Mouse (Mus musculus): ENCODE results near the gene Cnot11. TPM values are rescaled to one million over a fixed set of nuclear protein-coding genes. Genes with fewer than 3 reads are reported as not detected.
A peak's percentile ranks its signal among the peaks of the same experiment; 100 is the strongest.

Gene Cnot11
- polyA plus RNA-seq, 1 experiment from 2014 or later: 21.5 TPM

- Histone ChIP-seq H3K27me3 (no peaks in the 10 kb centered on the region), H3K27ac (no peak overlapping the region), H3K4me2 (no peak overlapping the region), H3K9ac (no peak overlapping the region), H3K36me3 (peaks cover 11% of the 10 kb centered on the region; the same call in 1 of the 2 replicates), H3K4me3 (no peak overlapping the region), H3K9me3 (no peaks in the 10 kb centered on the region), H3K4me1 (no peaks in the 10 kb centered on the region)
- 61% methylated on average over 3 of the region's 3 CpGs for WGBS
- no peak for ATAC-seq (ENCODE audit: borderline replicate concordance, extremely low read depth, low FRiP score, low TSS enrichment)
Measured at GRCm38 (mm10) chr1:39564603-39565002, 29.8 kb downstream of the Cnot11 start.

GRCm38 (mm10) chr1:39568079-39568478 lies 33.3 kb downstream of the Cnot11 start:
- H3K4me3 ChIP-seq: no peak overlapping the region
- no peak for ATAC-seq (ENCODE audit: borderline replicate concordance, extremely low read depth, low FRiP score, low TSS enrichment)
- no peak overlapping the region for H3K4me2 ChIP-seq
- H3K4me1 ChIP-seq: no peaks in the 10 kb centered on the region
- no peak overlapping the region for H3K9ac ChIP-seq
- no peaks in the 10 kb centered on the region for H3K27me3 ChIP-seq
- H3K9me3 ChIP-seq: no peaks in the 10 kb centered on the region
- no peaks in the 10 kb centered on the region; the same call in 1 of the 2 replicates for H3K36me3 ChIP-seq
- no peak overlapping the region for H3K27ac ChIP-seq

- H3K9me3 ChIP-seq: no peaks in the 10 kb centered on the region
- WGBS: 56% methylated on average over 6 of the region's 6 CpGs
- no peak overlapping the region for H3K4me3 ChIP-seq
- H3K4me1 ChIP-seq: peaks cover 22% of the 10 kb centered on the region
- no peaks in the 10 kb centered on the region for H3K36me3 ChIP-seq
- no peak overlapping the region for H3K9ac ChIP-seq
- no peak overlapping the region for H3K27ac ChIP-seq
- no peaks in the 10 kb centered on the region for H3K27me3 ChIP-seq
- no peak overlapping the region for H3K4me2 ChIP-seq
- no peak for ATAC-seq (ENCODE audit: borderline replicate concordance, extremely low read depth, low FRiP score, low TSS enrichment)
Measured at GRCm38 (mm10) chr1:39571653-39572052, 36.9 kb downstream of the Cnot11 start.

GRCm38 (mm10) chr1:39573890-39574289 lies 39.1 kb downstream of the Cnot11 start:
- no peak for ATAC-seq (ENCODE audit: borderline replicate concordance, extremely low read depth, low FRiP score, low TSS enrichment)
- H3K36me3 ChIP-seq: no peaks in the 10 kb centered on the region
- peaks cover 28% of the 10 kb centered on the region for H3K4me1 ChIP-seq
- H3K4me3 ChIP-seq: no peak overlapping the region
- no peak overlapping the region for H3K9ac ChIP-seq
- no peak overlapping the region for H3K27ac ChIP-seq
- H3K9me3 ChIP-seq: no peaks in the 10 kb centered on the region
- H3K27me3 ChIP-seq: no peaks in the 10 kb centered on the region
- 51% methylated on average over 7 of the region's 7 CpGs for WGBS
- H3K4me2 ChIP-seq: no peak overlapping the region; the same call in 1 of the 2 replicates

GRCm38 (mm10) chr1:39575778-39576375 lies 41.1 kb downstream of the Cnot11 start:
- ATAC-seq (ENCODE audit: borderline replicate concordance, extremely low read depth, low FRiP score, low TSS enrichment): no peak
- no peaks in the 10 kb centered on the region for H3K27me3 ChIP-seq
- H3K9ac ChIP-seq: peak overlapping the region; percentile 85
- WGBS: 6% methylated on average over 8 of the region's 8 CpGs
- H3K4me3 ChIP-seq: peak overlapping the region; percentile 73
- H3K36me3 ChIP-seq: no peaks in the 10 kb centered on the region
- peak overlapping the region; percentile 99; the same call in 1 of the 2 replicates for H3K27ac ChIP-seq
- peaks cover 28% of the 10 kb centered on the region for H3K4me1 ChIP-seq
- no peaks in the 10 kb centered on the region for H3K9me3 ChIP-seq
- H3K4me2 ChIP-seq: peak overlapping the region; percentile 66

- WGBS: under 1% methylated on average over 88 of the region's 88 CpGs
Measured at GRCm38 (mm10) chr1:39576431-39577243, 41.8 kb downstream of the Cnot11 start.

GRCm38 (mm10) chr1:39577253-39577705 lies 42.5 kb downstream of the Cnot11 start, which contains the start of gene Rnf149:
Gene Rnf149 (minus strand): TSS chr1:39577405.
- ATAC-seq (ENCODE audit: borderline replicate concordance, extremely low read depth, low FRiP score, low TSS enrichment): peak; percentile 97
- Histone ChIP-seq H3K9ac (peak within 1 kb of the TSS; percentile 85), H3K27ac (peak within 1 kb of the TSS; percentile 99), H3K4me1 (peaks cover 28% of the 10 kb centered on the region), H3K4me2 (peak within 1 kb of the TSS; percentile 66), H3K4me3 (peak within 1 kb of the TSS; percentile 73), H3K9me3 (no peaks in the 10 kb centered on the region), H3K36me3 (no peaks in the 10 kb centered on the region), H3K27me3 (no peaks in the 10 kb centered on the region)
- WGBS: under 1% methylated on average over 48 of the region's 49 CpGs

More at GRCm38 (mm10) chr1:39576431-39577243, 41.8 kb downstream of the Cnot11 start:
- H3K9ac ChIP-seq: peak overlapping the region; percentile 85
- H3K27me3 ChIP-seq: no peaks in the 10 kb centered on the region
- no peaks in the 10 kb centered on the region for H3K9me3 ChIP-seq
- ATAC-seq (ENCODE audit: borderline replicate concordance, extremely low read depth, low FRiP score, low TSS enrichment): peak; percentile 75
- H3K36me3 ChIP-seq: no peaks in the 10 kb centered on the region
- peak overlapping the region; percentile 66 for H3K4me2 ChIP-seq
- peak overlapping the region; percentile 73 for H3K4me3 ChIP-seq
- peak overlapping the region; percentile 99 for H3K27ac ChIP-seq
- peaks cover 28% of the 10 kb centered on the region for H3K4me1 ChIP-seq

- Histone ChIP-seq H3K9ac (no peak overlapping the region), H3K4me3 (no peak overlapping the region), H3K27me3 (0 out of 2 replicates have a peak, but pooled peaks cover 4% of the 10 kb centered on the region), H3K4me1 (peaks cover 28% of the 10 kb centered on the region), H3K27ac (no peak overlapping the region), H3K4me2 (no peak overlapping the region), H3K9me3 (no peaks in the 10 kb centered on the region), H3K36me3 (no peaks in the 10 kb centered on the region)
- 76% methylated on average over 5 of the region's 5 CpGs for WGBS
- ATAC-seq (ENCODE audit: borderline replicate concordance, extremely low read depth, low FRiP score, low TSS enrichment): no peak
Measured at GRCm38 (mm10) chr1:39578446-39578845, 43.7 kb downstream of the Cnot11 start.

GRCm38 (mm10) chr1:39579139-39579538 lies 44.3 kb downstream of the Cnot11 start:
- no peak overlapping the region for H3K4me3 ChIP-seq
- H3K27ac ChIP-seq: peak overlapping the region; percentile 29; the same call in 1 of the 2 replicates
- H3K9me3 ChIP-seq: no peaks in the 10 kb centered on the region
- WGBS: 60% methylated on average over 6 of the region's 6 CpGs
- peaks cover 25% of the 10 kb centered on the region for H3K4me1 ChIP-seq
- H3K36me3 ChIP-seq: no peaks in the 10 kb centered on the region
- 0 out of 2 replicates have a peak, but pooled peaks cover 4% of the 10 kb centered on the region for H3K27me3 ChIP-seq
- no peak for ATAC-seq (ENCODE audit: borderline replicate concordance, extremely low read depth, low FRiP score, low TSS enrichment)
- H3K4me2 ChIP-seq: no peak overlapping the region
- H3K9ac ChIP-seq: no peak overlapping the region

GRCm38 (mm10) chr1:39581215-39581614 lies 46.4 kb downstream of the Cnot11 start:
- Histone ChIP-seq H3K4me3 (no peak overlapping the region), H3K9ac (no peak overlapping the region), H3K27me3 (0 out of 2 replicates have a peak, but pooled peaks cover 4% of the 10 kb centered on the region), H3K4me2 (no peak overlapping the region), H3K27ac (no peak overlapping the region), H3K36me3 (no peaks in the 10 kb centered on the region), H3K9me3 (no peaks in the 10 kb centered on the region), H3K4me1 (peaks cover 6% of the 10 kb centered on the region)
- no peak for ATAC-seq (ENCODE audit: borderline replicate concordance, extremely low read depth, low FRiP score, low TSS enrichment)
- WGBS: 51% methylated on average over 2 of the region's 3 CpGs

GRCm38 (mm10) chr1:39583173-39583572 lies 48.4 kb downstream of the Cnot11 start:
- Histone ChIP-seq H3K4me2 (no peak overlapping the region), H3K27me3 (0 out of 2 replicates have a peak, but pooled peaks cover 4% of the 10 kb centered on the region), H3K4me1 (no peaks in the 10 kb centered on the region; the same call in 1 of the 2 replicates), H3K9ac (no peak overlapping the region), H3K27ac (no peak overlapping the region), H3K4me3 (no peak overlapping the region), H3K9me3 (no peaks in the 10 kb centered on the region), H3K36me3 (no peaks in the 10 kb centered on the region)
- no peak for ATAC-seq (ENCODE audit: borderline replicate concordance, extremely low read depth, low FRiP score, low TSS enrichment)
- WGBS: 78% methylated on average over 9 of the region's 9 CpGs

GRCm38 (mm10) chr1:39585416-39585815 lies 50.6 kb downstream of the Cnot11 start:
- no peak for ATAC-seq (ENCODE audit: borderline replicate concordance, extremely low read depth, low FRiP score, low TSS enrichment)
- WGBS: 76% methylated on average over 9 of the region's 9 CpGs
- Histone ChIP-seq H3K27me3 (0 out of 2 replicates have a peak, but pooled peaks cover 4% of the 10 kb centered on the region), H3K36me3 (no peaks in the 10 kb centered on the region), H3K4me2 (no peak overlapping the region), H3K4me1 (no peaks in the 10 kb centered on the region), H3K27ac (no peak overlapping the region), H3K9me3 (no peaks in the 10 kb centered on the region), H3K9ac (no peak overlapping the region), H3K4me3 (no peak overlapping the region)
